Mouse (Mus musculus) ES-Bruce4 (cell line): ENCODE data around the gene Gm10338. TPM values are rescaled to one million over a fixed set of nuclear protein-coding genes. Genes with fewer than 3 reads are reported as not detected.
A peak's percentile ranks its signal among the peaks of the same experiment; 100 is the strongest.
"Not testable (repeated sequence)": the region's sequence is repeated elsewhere in the genome, so short reads cannot be mapped to it uniquely, and the experiment has no call there.

ENCODE experiments used
- H3K27ac ChIP-seq: 2 replicates; pipeline ENCODE4 v1.5.1; 2012; ENCODE audit warnings: low read length, inconsistent platforms; ENCODE audit not compliant: insufficient read depth
- H3K27me3 ChIP-seq: 2 replicates; pipeline ENCODE4 v1.6.1; 2012; ENCODE audit warnings: mild to moderate bottlenecking, low read length, inconsistent platforms; ENCODE audit not compliant: control insufficient read depth, poor library complexity, insufficient read depth, severe bottlenecking
- H3K36me3 ChIP-seq: 2 replicates; pipeline ENCODE4 v1.6.1; 2012; ENCODE audit warnings: inconsistent platforms, mild to moderate bottlenecking, low read length, moderate library complexity; ENCODE audit not compliant: control insufficient read depth, poor library complexity, insufficient read depth, severe bottlenecking
- H3K4me1 ChIP-seq: one replicate; pipeline ENCODE4 v1.8.1; 2011; ENCODE audit warnings: low read length; ENCODE audit not compliant: control insufficient read depth, insufficient read depth
- H3K4me3 ChIP-seq: 2 replicates; pipeline ENCODE4 v1.5.1; 2011; ENCODE audit warnings: low read depth, mild to moderate bottlenecking, low read length
- H3K9ac ChIP-seq: 2 replicates; pipeline ENCODE4 v1.6.1; 2012; ENCODE audit warnings: low read depth, mild to moderate bottlenecking, inconsistent platforms; ENCODE audit not compliant: poor library complexity, severe bottlenecking
- H3K9me3 ChIP-seq: replicated peaks from 2 replicates; pipeline ENCODE4 v1.6.1; 2012; ENCODE audit warnings: mild to moderate bottlenecking, low read length, inconsistent platforms; ENCODE audit not compliant: control insufficient read depth, poor library complexity, insufficient read depth, severe bottlenecking
- polyA plus RNA-seq: library from polyadenylated mRNA; stranded (reverse); fragments of >200 nt; gene quantifications from 2 replicates; pipeline ENCODE4 v1.2.4, GENCODE M21; 2011; ENCODE audit warnings: low read depth; ENCODE audit not compliant: missing spikeins, insufficient read depth, insufficient read length

Gene Gm10338
- polyA plus RNA-seq = not detected in 2 replicates

DNA sequence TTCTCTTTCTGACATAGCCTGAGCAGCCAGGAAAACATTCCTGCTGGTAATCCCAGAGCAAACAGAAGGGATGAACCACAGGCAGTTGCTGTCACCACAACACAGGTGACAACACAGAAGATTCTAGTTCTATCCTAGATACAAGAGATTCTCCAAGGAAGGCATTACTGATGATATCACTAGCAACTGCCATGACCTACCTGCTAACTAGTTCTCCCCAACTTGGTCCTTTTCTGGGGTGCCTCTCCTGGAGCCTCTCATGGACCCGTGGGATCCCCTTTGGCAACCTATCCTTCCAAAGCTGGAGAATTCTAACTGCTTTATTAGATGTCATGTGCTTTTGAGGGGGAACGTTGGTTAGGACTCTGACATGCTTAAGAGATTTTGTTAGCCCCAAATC lies at the start of gene Gm10338:
Gm10338 (minus strand) TSS at position 101 of the 400 bp plus-strand sequence.
- not testable (repeated sequence) for H3K4me1 ChIP-seq, H3K9me3 ChIP-seq, H3K27ac ChIP-seq, H3K27me3 ChIP-seq, H3K36me3 ChIP-seq, H3K4me3 ChIP-seq, H3K9ac ChIP-seq

DNA sequence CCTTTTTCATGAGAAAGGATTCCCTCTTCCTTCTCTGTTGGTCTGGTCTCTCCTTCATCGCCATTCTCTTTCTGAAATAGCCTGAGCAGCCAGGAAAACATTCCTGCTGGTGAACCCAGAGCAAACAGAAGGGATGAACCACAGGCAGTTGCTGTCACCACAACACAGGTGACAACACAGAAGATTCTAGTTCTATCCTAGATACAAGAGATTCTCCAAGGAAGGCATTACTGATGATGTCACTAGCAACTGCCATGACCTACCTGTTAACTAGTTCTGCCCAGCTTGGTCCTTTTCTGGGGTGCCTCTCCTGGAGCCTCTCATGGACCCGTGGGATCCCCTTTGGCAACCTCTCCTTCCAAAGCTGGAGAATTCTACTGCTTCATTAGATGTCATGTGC lies 48.5 kb upstream of the Gm10338 start, which contains the start of gene Gm10128:
Gm10128 (minus strand) TSS at position 101 of the 400 bp plus-strand sequence.
- not testable (repeated sequence) for H3K9me3 ChIP-seq, H3K36me3 ChIP-seq, H3K27me3 ChIP-seq, H3K4me3 ChIP-seq, H3K27ac ChIP-seq, H3K4me1 ChIP-seq, H3K9ac ChIP-seq

- H3K4me1 ChIP-seq, H3K9me3 ChIP-seq, H3K27ac ChIP-seq, H3K27me3 ChIP-seq, H3K36me3 ChIP-seq: not testable (repeated sequence)
- peak within 1 kb of the TSS; percentile 62 for H3K4me3 ChIP-seq
- peak within 1 kb of the TSS; percentile 26; the same call in 1 of the 2 replicates for H3K9ac ChIP-seq
Observed at GRCm38 (mm10) chr14:7568382-7568781, 27.0 kb downstream of the Gm10338 start, which contains the start of gene Gm3558. Gene Gm3558, minus strand, starts transcription at chr14:7568566.

DNA sequence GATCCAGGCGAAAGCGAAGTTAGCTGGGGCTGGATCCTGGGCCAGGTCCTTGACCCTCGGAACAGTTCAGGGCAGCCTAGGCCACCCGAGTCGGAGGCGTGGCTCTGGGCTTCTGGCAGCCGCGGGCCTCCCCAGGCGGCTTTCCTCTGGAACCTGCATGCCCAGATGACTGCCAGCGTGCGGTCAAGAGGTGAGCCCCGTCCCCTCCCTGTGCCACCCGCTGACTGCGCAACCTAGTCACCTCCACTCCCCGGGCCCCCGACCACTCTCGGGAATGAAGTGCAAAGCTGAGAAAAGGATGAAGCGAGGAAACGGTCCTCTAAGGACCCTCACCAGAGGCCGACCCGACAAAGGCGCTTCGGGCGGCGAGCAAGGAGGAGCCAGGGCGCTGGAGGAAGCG lies 27.5 kb downstream of the Gm10338 start:
- peak overlapping the region; percentile 26; the same call in 1 of the 2 replicates for H3K9ac ChIP-seq
- not testable (repeated sequence) for H3K9me3 ChIP-seq, H3K36me3 ChIP-seq, H3K27ac ChIP-seq, H3K4me1 ChIP-seq, H3K27me3 ChIP-seq
- H3K4me3 ChIP-seq = peak overlapping the region; percentile 62

- not testable (repeated sequence) for H3K9me3 ChIP-seq, H3K9ac ChIP-seq, H3K27me3 ChIP-seq, H3K27ac ChIP-seq, H3K4me1 ChIP-seq, H3K36me3 ChIP-seq, H3K4me3 ChIP-seq
Observed at GRCm38 (mm10) chr14:7567266-7567665, 28.1 kb downstream of the Gm10338 start.

Other genes starting within 250 kb of the Gm10338 start
- not detected in 2 replicates for gene Gm8374, start 230.5 kb downstream of the Gm10338 start, polyA plus RNA-seq
- gene Gm3755, start 144.7 kb downstream of the Gm10338 start, polyA plus RNA-seq = not detected in 2 replicates
- 0.62 and 0.73 TPM in 2 replicates for gene Gm3752, start 111.8 kb downstream of the Gm10338 start, polyA plus RNA-seq
- gene Gm3558, start 27.0 kb downstream of the Gm10338 start, polyA plus RNA-seq = 0.46 and 1.2 TPM in 2 replicates
- gene Gm10128, start 48.4 kb upstream of the Gm10338 start, polyA plus RNA-seq = not detected in 2 replicates
- not detected in 2 replicates for gene Gm26661, start 196.0 kb upstream of the Gm10338 start, polyA plus RNA-seq
- gene Flnb, start 222.4 kb upstream of the Gm10338 start, polyA plus RNA-seq = 326 and 328 TPM in 2 replicates